Mouse (Mus musculus): Measurements from ENCODE around the gene Glrx2.
"Not testable (repeated sequence)": the region's sequence is repeated elsewhere in the genome, so short reads cannot be mapped to it uniquely, and the experiment has no call there.

Gene Glrx2

GRCm38 (mm10) chr1:143716038-143716437, at the start of gene Glrx2:
Gene Glrx2, plus strand, starts transcription at chr1:143716338.
- not testable (repeated sequence) for DNase-seq (ENCODE audit: low spot score)

- no peak for DNase-seq (ENCODE audit: low spot score)
These were observed 40.3 kb upstream of the Glrx2 start for GRCm38 (mm10) chr1:143675734-143676361.

GRCm38 (mm10) chr1:143681108-143681507, 35.0 kb upstream of the Glrx2 start:
- no peak for DNase-seq (ENCODE audit: low spot score)

GRCm38 (mm10) chr1:143684849-143685248, 31.3 kb upstream of the Glrx2 start:
- no peak for DNase-seq (ENCODE audit: low spot score)

GRCm38 (mm10) chr1:143701736-143702135, 14.4 kb upstream of the Glrx2 start:
- no peak for DNase-seq (ENCODE audit: low spot score)

- no peak for DNase-seq (ENCODE audit: low spot score)
These were observed 13.9 kb upstream of the Glrx2 start for GRCm38 (mm10) chr1:143702141-143702740.

- DNase-seq (ENCODE audit: low spot score), result peak; percentile 93
These were observed 13.3 kb upstream of the Glrx2 start, which contains the start of gene Cdc73 for GRCm38 (mm10) chr1:143702741-143703262. Gene Cdc73, minus strand, starts transcription at chr1:143702893.

GRCm38 (mm10) chr1:143707006-143707405, 9.1 kb upstream of the Glrx2 start:
- no peak for DNase-seq (ENCODE audit: low spot score)

- DNase-seq (ENCODE audit: low spot score), result no peak
These were observed 7.8 kb upstream of the Glrx2 start for GRCm38 (mm10) chr1:143708361-143708760.

GRCm38 (mm10) chr1:143709966-143710626, 6.0 kb upstream of the Glrx2 start:
- no peak for DNase-seq (ENCODE audit: low spot score)

- no peak for DNase-seq (ENCODE audit: low spot score)
These were observed 5.5 kb upstream of the Glrx2 start for GRCm38 (mm10) chr1:143710627-143710976.

GRCm38 (mm10) chr1:143724456-143725064, 8.4 kb downstream of the Glrx2 start:
- DNase-seq (ENCODE audit: low spot score), result no peak

- DNase-seq (ENCODE audit: low spot score), result peak; percentile 25
These were observed 11.7 kb downstream of the Glrx2 start for GRCm38 (mm10) chr1:143727701-143728445.

GRCm38 (mm10) chr1:143730899-143731298, 14.8 kb downstream of the Glrx2 start:
- DNase-seq (ENCODE audit: low spot score), result no peak

- DNase-seq (ENCODE audit: low spot score), result no peak
These were observed 15.6 kb downstream of the Glrx2 start for GRCm38 (mm10) chr1:143731691-143732090.

GRCm38 (mm10) chr1:143733914-143734410, 17.8 kb downstream of the Glrx2 start:
- DNase-seq (ENCODE audit: low spot score), result no peak

GRCm38 (mm10) chr1:143738811-143739210, 22.7 kb downstream of the Glrx2 start:
- DNase-seq (ENCODE audit: low spot score), result no peak

- DNase-seq (ENCODE audit: low spot score), result peak; percentile 88
These were observed 23.5 kb downstream of the Glrx2 start for GRCm38 (mm10) chr1:143739361-143740350.

GRCm38 (mm10) chr1:143740581-143740980, 24.4 kb downstream of the Glrx2 start:
- DNase-seq (ENCODE audit: low spot score), result no peak

- no peak for DNase-seq (ENCODE audit: low spot score)
These were observed 25.2 kb downstream of the Glrx2 start for GRCm38 (mm10) chr1:143741331-143741730.

Data from ovary, postnatal 36 days (tissue).